Mouse (Mus musculus) bone marrow, adult 2 months (tissue): Measurements from ENCODE around the gene Noxa1. TPM values are rescaled to one million over a fixed set of nuclear protein-coding genes. Genes with fewer than 3 reads are reported as not detected.

Experiments used
- H3K27ac ChIP-seq: fragments of 200-500 bp; 2 replicates; pipeline ENCODE4 v1.5.1; 2012; ENCODE audit warnings: low read depth, mild to moderate bottlenecking, control low read depth, inconsistent platforms, low read length; ENCODE audit not compliant: control insufficient read depth, poor library complexity, insufficient read depth
- H3K4me1 ChIP-seq: fragments of 200-500 bp; 2 replicates; pipeline ENCODE4 v1.6.1; 2011; ENCODE audit warnings: low read length; ENCODE audit not compliant: control insufficient read depth, insufficient read depth
- H3K4me3 ChIP-seq: fragments of 200-500 bp; replicated peaks from 2 replicates; pipeline ENCODE3; 2011; ENCODE audit warnings: mild to moderate bottlenecking, low read depth, low read length, control low read depth; ENCODE audit not compliant: control insufficient read depth
- CTCF ChIP-seq: fragments of 200-500 bp; IDR thresholded peaks from 2 replicates; pipeline ENCODE4 v1.5.1; 2011; ENCODE audit warnings: low read length, control low read depth; ENCODE audit not compliant: control insufficient read depth, insufficient read depth
- POLR2A ChIP-seq: fragments of 200-500 bp; IDR thresholded peaks from 2 replicates; pipeline ENCODE4 v1.6.1; 2011; ENCODE audit warnings: low read depth, mild to moderate bottlenecking, control low read depth, low read length, borderline replicate concordance; ENCODE audit not compliant: control insufficient read depth
- WGBS: fragments of 180-500 bp; shearing (Covaris S2); methylation state at CpG from one replicate; pipeline ENCODE4 v1.1.7; 2018; 5-methylcytosine and 5-hydroxymethylcytosine counted together
- polyA plus RNA-seq: library from polyadenylated mRNA; stranded (reverse); fragments of >200 nt; gene quantifications from 2 replicates; pipeline ENCODE4 v1.2.4, GENCODE M21; 2011; ENCODE audit warnings: low replicate concordance; ENCODE audit not compliant: missing spikeins, insufficient read depth, insufficient read length

Gene Noxa1
- polyA plus RNA-seq, 1 experiment, result not detected

- Histone ChIP-seq H3K4me1 (no peaks in the 10 kb centered on the region), H3K4me3 (no peak overlapping the region), H3K27ac (no peak overlapping the region)
- 74% methylated on average over 3 of the region's 3 CpGs for WGBS
- TF ChIP-seq POLR2A (no peak), CTCF (no peak)
Observed at GRCm38 (mm10) chr2:25088636-25089035, 6.3 kb downstream of the Noxa1 start.

- no peak overlapping the region for H3K27ac ChIP-seq
- WGBS, result 95% methylated on average over 2 of the region's 2 CpGs
- no peak overlapping the region for H3K4me3 ChIP-seq
- TF ChIP-seq POLR2A, result no peak
- TF ChIP-seq CTCF, result no peak
- H3K4me1 ChIP-seq, result no peaks in the 10 kb centered on the region
Observed at GRCm38 (mm10) chr2:25087842-25088241, 7.1 kb downstream of the Noxa1 start.

GRCm38 (mm10) chr2:25085571-25085970 lies 9.4 kb downstream of the Noxa1 start:
- WGBS, result 82% methylated on average over 5 of the region's 5 CpGs
- no peaks in the 10 kb centered on the region for H3K4me1 ChIP-seq
- no peak for TF ChIP-seq POLR2A
- TF ChIP-seq CTCF, result no peak
- H3K4me3 ChIP-seq, result no peak overlapping the region
- H3K27ac ChIP-seq, result no peak overlapping the region

GRCm38 (mm10) chr2:25083697-25084096 lies 11.3 kb downstream of the Noxa1 start:
- Histone ChIP-seq H3K27ac (no peak overlapping the region), H3K4me1 (no peaks in the 10 kb centered on the region), H3K4me3 (no peak overlapping the region)
- 73% methylated on average over 4 of the region's 4 CpGs for WGBS
- TF ChIP-seq CTCF (no peak), POLR2A (no peak)

GRCm38 (mm10) chr2:25080076-25080475 lies 14.9 kb downstream of the Noxa1 start, which contains the start of gene Entpd8:
TSS of gene Entpd8 (plus strand) at chr2:25080304.
- TF ChIP-seq CTCF (no peak), POLR2A (no peak)
- no peaks in the 10 kb centered on the region for H3K4me1 ChIP-seq
- no peak within 1 kb of the TSS for H3K4me3 ChIP-seq
- no peak within 1 kb of the TSS for H3K27ac ChIP-seq
- WGBS, result 80% methylated on average over 5 of the region's 5 CpGs

- Histone ChIP-seq H3K4me3 (no peak overlapping the region), H3K27ac (no peak overlapping the region), H3K4me1 (no peaks in the 10 kb centered on the region)
- WGBS, result 76% methylated on average over 1 of the region's 1 CpGs
- no peak for TF ChIP-seq POLR2A
- TF ChIP-seq CTCF, result no peak
Observed at GRCm38 (mm10) chr2:25078967-25079366, 16.0 kb downstream of the Noxa1 start.

GRCm38 (mm10) chr2:25075506-25075905 lies 19.4 kb downstream of the Noxa1 start:
- 77% methylated on average over 4 of the region's 4 CpGs for WGBS
- Histone ChIP-seq H3K4me1 (no peaks in the 10 kb centered on the region), H3K4me3 (no peak overlapping the region), H3K27ac (no peak overlapping the region)
- TF ChIP-seq POLR2A, result no peak
- no peak for TF ChIP-seq CTCF

GRCm38 (mm10) chr2:25072398-25072797 lies 22.6 kb downstream of the Noxa1 start:
- 72% methylated on average over 4 of the region's 4 CpGs for WGBS
- H3K4me3 ChIP-seq, result no peak overlapping the region
- H3K27ac ChIP-seq, result no peak overlapping the region
- TF ChIP-seq CTCF (no peak), POLR2A (no peak)
- no peaks in the 10 kb centered on the region for H3K4me1 ChIP-seq

- no peak for TF ChIP-seq CTCF
- TF ChIP-seq POLR2A, result no peak
- Histone ChIP-seq H3K4me3 (no peak overlapping the region), H3K4me1 (no peaks in the 10 kb centered on the region), H3K27ac (no peak overlapping the region)
- 69% methylated on average over 4 of the region's 4 CpGs for WGBS
Observed at GRCm38 (mm10) chr2:25069537-25069936, 25.4 kb downstream of the Noxa1 start.
